Mouse (Mus musculus) neutrophil, adult 5-6 weeks (primary cell): ENCODE results near the gene Galr2. TPM values are rescaled to one million over a fixed set of nuclear protein-coding genes. Genes with fewer than 3 reads are reported as not detected.

Experiments
- ATAC-seq: fragments of 151-379, 151-347 bp; 2 replicates; pipeline ENCODE4 v1.8.0; 2017; ENCODE audit warnings: mild to moderate bottlenecking, moderate TSS enrichment; ENCODE audit not compliant: insufficient number of reproducible peaks, poor library complexity, low FRiP score, severe bottlenecking; ENCODE audit errors: extremely low read depth
- total RNA-seq: library from RNA; stranded (forward); fragments of 200-1000 nt; gene quantifications from 2 replicates; pipeline ENCODE4 v1.2.3, GENCODE M21; 2017

Gene Galr2
- not detected in 2 replicates for total RNA-seq

- no peak for ATAC-seq
Observed at GRCm38 (mm10) chr11:116280751-116281663, at the start of gene Galr2. Galr2 (plus strand) TSS chr11:116280939.

GRCm38 (mm10) chr11:116232427-116232826, 48.3 kb upstream of the Galr2 start:
- no peak for ATAC-seq

- ATAC-seq, result no peak
Observed at GRCm38 (mm10) chr11:116234901-116235300, 45.8 kb upstream of the Galr2 start.

- no peak for ATAC-seq
Observed at GRCm38 (mm10) chr11:116237742-116238395, 42.9 kb upstream of the Galr2 start, which contains the start of gene Evpl. Evpl (minus strand) TSS chr11:116238077.

GRCm38 (mm10) chr11:116239797-116240196, 40.9 kb upstream of the Galr2 start:
- no peak for ATAC-seq

- ATAC-seq, result no peak
Observed at GRCm38 (mm10) chr11:116241744-116242235, 38.9 kb upstream of the Galr2 start.

- no peak for ATAC-seq
Observed at GRCm38 (mm10) chr11:116244580-116244979, 36.2 kb upstream of the Galr2 start.

- ATAC-seq, result no peak
Observed at GRCm38 (mm10) chr11:116245616-116246015, 35.1 kb upstream of the Galr2 start.

GRCm38 (mm10) chr11:116247502-116248222, 33.1 kb upstream of the Galr2 start:
- ATAC-seq, result no peak

- no peak for ATAC-seq
Observed at GRCm38 (mm10) chr11:116250898-116251297, 29.8 kb upstream of the Galr2 start.

GRCm38 (mm10) chr11:116253076-116253600, 27.6 kb upstream of the Galr2 start:
- no peak for ATAC-seq

GRCm38 (mm10) chr11:116254627-116255026, 26.1 kb upstream of the Galr2 start:
- ATAC-seq, result no peak

GRCm38 (mm10) chr11:116255090-116255981, 25.4 kb upstream of the Galr2 start:
- no peak for ATAC-seq

- ATAC-seq, result no peak
Observed at GRCm38 (mm10) chr11:116255982-116256675, 24.6 kb upstream of the Galr2 start.

- no peak for ATAC-seq
Observed at GRCm38 (mm10) chr11:116259461-116259860, 21.3 kb upstream of the Galr2 start.

- no peak for ATAC-seq
Observed at GRCm38 (mm10) chr11:116260259-116260658, 20.5 kb upstream of the Galr2 start.

GRCm38 (mm10) chr11:116265352-116265751, 15.4 kb upstream of the Galr2 start:
- ATAC-seq, result no peak

GRCm38 (mm10) chr11:116265850-116266249, 14.9 kb upstream of the Galr2 start:
- no peak for ATAC-seq
